Mouse (Mus musculus) activated CD4-positive, CD25-positive, alpha-beta regulatory T cell, adult 4 months (primary cell): ENCODE measurements around the gene Tspan6. TPM values are rescaled to one million over a fixed set of nuclear protein-coding genes. Genes with fewer than 3 reads are reported as not detected.

Experiments used
- ATAC-seq: one replicate; pipeline ENCODE4 v1.8.0; 2017
- polyA plus RNA-seq, 2 experiments: library from polyadenylated mRNA; unstranded; fragments of 100-300 nt; shearing (Covaris generic); gene quantifications; one replicate each; pipeline ENCODE4 v1.2.1; 2017

The Tspan6 gene
- 1 to 10 TPM; 2.1 to 3.5 TPM for polyA plus RNA-seq

DNA sequence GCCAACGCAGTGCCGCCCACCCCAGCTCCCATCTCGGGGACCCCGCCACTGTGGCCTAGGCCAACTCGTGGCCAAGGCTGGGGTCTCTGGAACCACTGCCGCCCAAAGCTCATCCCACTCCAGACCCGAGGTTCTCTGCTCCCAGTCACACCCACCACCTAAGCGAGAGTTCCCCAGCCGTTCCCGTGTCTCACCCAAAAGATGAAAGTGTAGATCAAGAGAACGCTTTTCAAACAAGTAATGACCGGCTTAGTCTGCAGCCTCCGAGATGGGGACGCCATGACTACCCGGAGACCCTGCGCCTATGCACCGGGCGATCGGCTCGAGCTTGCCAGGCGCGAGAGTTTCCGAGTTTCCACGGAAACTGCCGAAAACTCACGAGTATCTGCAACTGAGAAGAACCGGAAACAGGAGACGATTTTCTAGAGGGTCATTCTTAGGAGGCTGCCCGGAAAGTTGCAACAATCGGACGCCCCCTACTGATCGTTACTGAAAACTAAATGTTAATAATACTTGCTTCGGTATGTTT is at the start of gene Tspan6:
Gene Tspan6, minus strand, starts transcription at position 416 of the 529 bp plus-strand sequence.
- peak; percentile 92 for ATAC-seq

DNA sequence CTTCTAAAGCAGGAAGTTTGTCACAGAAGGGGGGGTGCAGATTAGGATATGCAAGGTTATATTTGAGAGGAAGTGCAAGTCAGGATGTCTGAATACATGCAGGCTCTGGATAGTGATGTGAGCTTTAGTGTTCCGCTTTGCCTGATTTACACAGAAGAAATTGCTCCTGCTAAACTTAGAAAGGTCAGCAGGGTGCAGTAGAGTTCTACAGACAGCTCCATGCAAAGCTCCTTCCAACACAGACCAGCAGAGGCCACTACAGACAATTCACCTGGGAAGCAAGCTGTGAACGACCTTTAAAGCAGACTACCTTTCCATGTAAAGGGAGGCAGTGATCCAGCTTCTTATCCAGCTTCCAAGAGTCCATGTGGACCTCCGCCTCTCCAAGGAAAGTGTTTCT is 49.2 kb upstream of the Tspan6 start:
- peak; percentile 91 for ATAC-seq

DNA sequence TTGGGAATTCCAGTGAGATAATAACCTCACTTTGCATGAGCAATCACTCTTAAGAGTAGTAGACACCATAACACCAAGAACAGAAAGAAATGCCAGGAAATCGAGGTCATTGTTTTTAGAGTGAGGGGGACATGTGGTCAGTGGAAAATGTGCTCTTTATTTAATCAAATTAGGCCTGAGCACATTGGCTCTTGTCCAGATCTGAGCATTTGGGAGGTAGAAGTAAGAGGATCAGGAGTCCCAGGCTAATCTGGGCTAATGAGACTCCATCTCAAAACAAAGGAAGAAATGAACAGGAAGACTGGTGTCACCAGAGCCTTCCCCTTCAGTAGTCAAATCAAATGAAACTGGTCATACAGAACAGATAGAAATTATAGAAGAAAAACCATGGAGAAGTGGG is 41.3 kb upstream of the Tspan6 start:
- ATAC-seq = no peak

DNA sequence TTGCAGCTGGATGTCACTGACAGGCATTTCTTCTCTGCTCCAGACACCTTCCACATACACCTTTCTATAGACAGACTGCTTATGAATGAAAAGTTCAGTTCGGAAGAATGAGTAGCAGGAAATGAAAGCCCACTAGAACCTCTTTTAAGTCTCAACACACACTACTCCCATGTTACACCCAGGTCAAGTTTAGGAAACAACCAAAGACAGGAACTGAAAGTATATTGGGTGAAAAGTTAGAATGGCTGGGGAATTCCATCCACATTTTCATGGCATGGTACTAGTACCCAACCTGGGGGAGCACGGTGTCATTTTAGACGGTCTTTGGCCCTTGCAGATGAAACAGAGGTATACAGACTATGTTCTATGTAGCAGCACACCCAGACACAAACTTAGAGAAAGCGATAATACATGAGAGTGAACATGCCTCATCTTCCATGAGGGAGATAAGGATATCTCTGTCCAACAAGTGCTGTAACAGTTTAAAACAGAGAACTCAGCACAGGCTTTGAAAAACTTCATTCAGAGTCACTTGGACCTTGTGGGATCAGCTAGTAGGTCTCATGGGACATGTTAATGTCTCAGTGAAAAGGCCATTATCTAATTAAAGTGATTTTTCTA is 38.5 kb upstream of the Tspan6 start:
- no peak for ATAC-seq

DNA sequence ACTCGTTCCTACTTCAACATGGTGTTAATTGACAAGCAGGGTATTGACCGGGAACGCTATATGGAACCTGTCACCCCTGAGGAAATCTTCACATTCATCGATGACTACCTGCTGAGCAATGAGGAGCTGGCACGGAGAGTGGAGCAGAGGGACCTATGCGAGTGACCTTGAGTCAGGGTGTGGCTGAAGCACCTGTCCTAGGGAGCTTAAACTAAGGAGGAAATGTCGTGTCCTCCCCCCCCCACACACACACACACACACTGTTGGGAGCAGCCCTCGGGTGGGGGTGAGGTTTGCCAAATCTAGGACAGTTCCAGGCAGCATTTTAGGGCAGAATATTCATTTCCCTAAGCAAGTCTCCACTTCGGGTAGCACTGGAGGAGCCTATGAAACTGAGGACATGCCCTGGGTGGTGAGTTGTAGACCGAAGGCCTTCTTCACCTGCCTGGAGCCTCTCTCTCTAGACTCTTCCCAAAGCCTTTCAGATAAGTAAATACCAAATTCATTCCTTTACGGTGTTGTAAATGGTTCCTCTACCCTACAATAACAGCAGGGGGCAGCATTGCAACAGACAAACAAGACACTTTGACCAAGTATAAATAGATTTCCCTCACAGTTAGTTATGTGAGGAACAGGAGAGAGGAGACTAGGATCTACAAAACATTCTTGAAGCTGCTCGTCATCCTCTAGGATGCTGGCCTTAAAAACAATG is 33.2 kb upstream of the Tspan6 start:
- no peak for ATAC-seq

DNA sequence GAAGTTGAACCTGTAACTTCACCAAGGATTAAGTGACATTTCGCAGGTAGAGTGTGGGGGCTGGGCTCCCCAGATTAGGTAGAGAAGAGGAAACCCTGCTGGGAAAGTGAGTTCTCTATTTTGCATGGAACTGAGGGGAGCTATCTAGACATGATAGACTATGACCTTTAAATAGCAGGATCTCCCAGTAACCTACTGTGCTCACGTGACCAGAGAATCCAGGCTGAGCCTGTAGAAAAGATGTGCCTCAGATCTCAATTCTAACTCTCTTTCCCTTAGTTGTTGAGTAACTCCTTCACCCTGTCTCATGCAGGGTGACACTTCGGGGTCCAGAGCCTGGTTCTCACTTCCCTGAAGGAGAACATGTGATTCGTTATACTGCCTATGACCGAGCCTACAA is 28.5 kb upstream of the Tspan6 start:
- no peak for ATAC-seq

DNA sequence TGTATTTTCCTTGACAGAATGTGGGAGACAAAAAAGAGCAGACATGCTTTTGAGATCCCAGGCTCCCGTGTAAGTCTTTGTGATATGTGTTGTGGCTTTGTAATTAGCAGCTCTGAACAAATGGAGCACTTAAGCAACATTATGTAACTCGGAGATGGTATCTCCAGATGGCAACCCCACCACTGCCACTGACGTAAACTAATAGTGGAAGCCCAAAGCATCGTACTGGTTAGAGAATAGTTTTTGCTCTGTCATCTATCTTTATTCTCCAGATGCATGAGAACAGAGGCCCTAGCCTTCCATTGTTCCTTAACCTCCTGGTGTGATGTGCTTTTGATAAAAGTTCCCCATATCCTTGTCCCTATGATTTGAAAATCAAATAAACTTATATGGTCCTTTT is 23.0 kb upstream of the Tspan6 start:
- no peak for ATAC-seq

DNA sequence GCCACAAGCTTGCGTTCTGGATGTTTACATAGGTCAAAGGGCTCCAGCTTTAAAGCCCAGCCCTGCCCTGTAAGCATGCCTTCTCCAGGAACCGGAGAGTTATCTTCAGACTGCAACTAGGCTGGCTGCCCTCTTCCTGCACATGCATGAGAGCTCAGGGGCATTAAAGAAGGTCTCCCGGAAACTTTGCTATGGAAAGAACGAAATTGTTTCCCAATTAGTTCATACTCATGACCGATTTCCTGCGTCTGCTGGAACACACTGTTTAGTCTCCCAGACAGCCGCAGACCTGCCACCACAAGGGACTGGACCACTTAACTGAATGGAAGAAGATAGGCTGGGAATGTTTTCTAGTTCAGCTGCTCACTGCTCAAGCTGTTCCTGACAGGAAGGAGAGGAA is 16.0 kb upstream of the Tspan6 start:
- no peak for ATAC-seq

DNA sequence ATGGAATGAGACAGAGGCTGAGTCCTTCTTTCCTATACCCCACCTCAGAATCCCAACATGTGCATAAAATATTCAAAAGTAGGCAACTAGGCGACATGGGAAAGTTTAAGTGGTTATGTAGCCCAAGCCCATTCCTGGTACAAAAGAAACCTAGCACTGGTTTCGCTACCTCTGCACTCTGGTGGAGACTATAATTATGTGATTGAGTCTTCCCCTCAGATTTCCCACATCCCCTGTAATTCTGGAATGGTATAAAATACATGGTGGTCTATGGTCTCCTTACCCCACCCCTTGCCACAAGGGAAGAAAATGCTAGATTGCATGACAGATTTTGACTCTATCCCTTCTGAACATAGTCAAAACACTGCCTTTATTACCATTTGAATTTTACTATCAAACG is 14.8 kb upstream of the Tspan6 start:
- no peak for ATAC-seq

DNA sequence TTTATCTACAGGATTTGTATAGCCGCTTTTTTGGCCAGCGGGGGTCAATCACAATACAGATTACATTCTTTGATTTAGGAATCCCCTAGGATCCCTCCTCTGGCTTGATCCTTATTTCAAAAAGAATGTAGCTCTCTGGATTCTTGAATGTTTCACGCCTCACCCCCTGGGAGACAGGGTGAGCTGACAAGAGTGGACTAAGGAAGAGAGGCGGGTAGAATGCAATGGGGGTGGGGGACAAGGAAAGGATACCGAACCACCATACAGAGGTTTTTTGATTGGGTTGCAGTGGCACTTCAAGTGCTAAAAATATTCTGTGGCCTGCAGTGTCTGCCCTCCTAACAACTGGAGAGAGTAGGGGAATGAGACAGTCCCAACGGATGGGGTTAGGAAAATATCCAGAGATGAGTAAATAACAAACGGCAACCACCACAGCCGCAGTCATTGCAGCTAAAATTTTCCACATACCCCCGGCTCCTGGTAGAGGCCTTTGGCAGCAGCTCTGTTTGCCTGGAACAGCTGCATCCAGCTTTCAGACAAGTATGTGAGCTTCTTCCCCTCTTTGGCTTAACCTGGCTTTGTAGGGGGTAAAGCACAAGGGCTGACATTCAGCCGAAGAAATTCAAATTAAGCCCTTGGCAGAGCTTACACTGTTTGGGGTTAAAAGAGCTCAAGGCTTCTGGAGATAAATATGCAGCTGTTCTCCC is 13.3 kb upstream of the Tspan6 start:
- ATAC-seq = no peak

DNA sequence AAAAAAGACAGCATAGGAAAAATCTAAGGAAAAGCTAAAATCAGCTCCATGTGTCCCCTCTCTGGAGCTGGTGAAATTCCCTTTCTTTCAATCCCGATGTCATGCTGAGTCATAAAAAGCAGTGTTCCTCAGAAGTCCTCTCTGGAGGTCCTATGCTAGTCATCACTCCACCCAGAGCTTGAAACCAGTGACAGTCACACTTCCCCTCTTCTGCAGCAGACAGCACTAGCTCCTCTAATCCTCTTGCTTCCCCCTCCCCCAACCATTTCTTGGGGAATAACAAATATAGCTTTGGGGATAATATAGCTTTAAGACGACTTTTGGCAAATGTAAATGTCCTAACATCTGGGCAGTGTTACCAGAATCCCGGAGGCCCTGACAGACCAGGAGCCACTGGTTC is 10.0 kb upstream of the Tspan6 start, which contains the start of gene Srpx2:
Gene Srpx2, plus strand, starts transcription at position 166 of the 400 bp plus-strand sequence.
- no peak for ATAC-seq

DNA sequence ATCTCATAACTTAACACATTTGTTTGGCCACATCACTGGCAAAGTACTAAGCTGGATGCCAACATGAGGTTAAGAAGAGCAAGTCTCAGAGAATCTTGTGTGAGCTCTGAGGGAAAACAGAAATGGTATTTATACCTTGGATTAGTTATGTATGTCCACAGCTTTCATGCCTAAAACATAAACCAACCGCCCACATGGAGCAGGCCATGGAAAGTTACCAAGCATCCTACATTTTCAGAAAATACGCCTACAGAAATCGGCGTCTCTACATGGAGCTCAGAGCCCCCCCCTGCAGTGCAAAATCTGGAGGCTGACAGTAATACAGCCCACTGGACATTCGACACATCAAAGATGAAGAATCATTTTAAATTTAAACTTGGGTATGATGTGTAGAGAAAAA is 10.1 kb downstream of the Tspan6 start:
- ATAC-seq = no peak

DNA sequence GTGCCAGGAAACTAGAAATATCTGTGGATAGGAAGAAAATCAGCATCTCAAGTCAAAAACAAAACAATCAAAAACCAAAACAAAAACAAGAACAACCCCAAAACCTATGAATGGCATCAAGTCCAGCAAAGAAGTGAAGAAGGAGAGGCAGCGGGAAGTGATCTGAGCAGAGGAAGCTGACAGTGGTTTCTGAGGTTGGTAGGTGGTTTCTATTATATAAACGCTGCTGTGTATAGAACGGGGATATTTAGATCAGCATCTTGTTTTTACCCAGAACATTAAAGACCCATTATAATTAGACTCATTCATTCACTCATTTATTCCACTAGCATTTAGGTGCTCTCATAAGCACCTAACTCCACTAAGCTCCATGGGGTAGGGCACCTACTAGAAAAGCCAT is 10.9 kb downstream of the Tspan6 start:
- peak; percentile 57 for ATAC-seq

DNA sequence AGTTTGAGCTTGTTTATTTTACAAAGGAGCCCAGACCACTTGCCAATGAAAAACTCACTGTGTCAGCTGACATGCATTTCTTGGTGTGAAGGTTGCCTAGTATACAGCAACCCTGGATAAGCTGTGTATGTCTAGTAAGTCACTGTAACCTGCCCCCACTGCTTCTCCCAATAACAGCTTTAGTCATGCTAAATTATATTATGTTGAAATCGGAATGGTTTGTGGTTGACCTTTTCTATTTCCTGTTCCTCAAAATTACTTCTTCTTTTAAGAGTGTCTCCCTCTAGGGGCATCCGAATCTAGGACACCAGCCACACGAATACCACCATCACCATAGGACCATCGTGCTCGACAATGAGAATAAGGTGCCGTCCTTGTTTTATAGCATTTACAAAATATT is 28.5 kb downstream of the Tspan6 start:
- no peak for ATAC-seq

DNA sequence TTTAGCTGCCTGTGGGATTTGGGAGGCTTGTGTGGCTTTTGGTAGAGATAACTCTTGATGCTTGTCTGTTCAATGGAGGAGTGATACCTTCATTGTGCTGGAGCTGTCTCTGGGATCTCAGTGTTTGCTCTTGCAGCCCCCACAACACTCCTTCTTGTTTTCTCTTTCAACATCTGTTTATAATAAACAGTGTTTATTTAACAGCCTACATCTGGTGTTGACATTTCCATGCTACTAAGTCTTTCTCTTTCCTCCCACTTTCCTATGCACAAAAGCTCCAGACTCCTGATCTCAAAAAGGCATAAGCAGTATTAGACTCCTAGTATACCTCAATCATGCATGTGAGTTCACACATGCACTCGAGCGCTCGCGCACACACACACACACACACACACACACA is 44.6 kb downstream of the Tspan6 start:
- no peak for ATAC-seq

DNA sequence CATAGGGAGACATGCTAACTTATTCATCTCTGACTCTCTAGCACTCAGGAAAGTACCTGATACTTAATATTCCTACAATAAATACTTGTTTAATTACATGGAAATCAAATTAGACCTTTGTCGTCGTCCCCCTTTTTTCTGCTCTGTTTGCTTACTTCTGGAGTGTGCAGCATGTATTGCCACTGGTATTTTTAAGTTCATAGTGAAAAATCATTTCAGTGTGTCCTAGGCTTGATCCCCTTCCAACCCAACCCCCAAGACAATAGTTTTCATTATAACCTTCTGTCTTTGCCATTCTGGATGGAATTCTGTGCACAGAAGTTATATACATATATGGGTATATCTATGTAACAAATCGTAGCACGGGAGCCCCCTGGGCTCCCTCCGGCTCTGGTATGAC is 47.5 kb downstream of the Tspan6 start, which contains the start of gene Tnmd:
Gene Tnmd, plus strand, starts transcription at position 301 of the 400 bp plus-strand sequence.
- no peak for ATAC-seq

Other genes with a start within 250 kb of the Tspan6 start
- gene Pcdh19, start 209.4 kb downstream of the Tspan6 start, polyA plus RNA-seq = not detected
- gene Tnmd, start 47.4 kb downstream of the Tspan6 start, polyA plus RNA-seq = not detected
- not detected for gene Srpx2, start 10.0 kb upstream of the Tspan6 start, polyA plus RNA-seq
- gene Sytl4, start 83.4 kb upstream of the Tspan6 start, polyA plus RNA-seq = under 1 TPM; 0.32 to 0.34 TPM
- 10 to 100 TPM; 34.3 to 38.4 TPM for gene Cstf2, start 160.8 kb upstream of the Tspan6 start, polyA plus RNA-seq